ENCODE assay signal across 25 mouse cellular contexts in genomic region chr9:92226795-92227194, GRCm38 (mm10). TPM values are rescaled to one million over a fixed set of nuclear protein-coding genes. Genes with fewer than 3 reads are reported as not detected.
"Had no signal": no experiment of that assay in that cellular context is flagged by ENCODE, and none has a peak within 500 bp of the region (broad histone marks: within the 10 kb centered on the region; RNA-seq: fewer than 3 reads in every experiment).

No protein-coding gene starts in this region.

- H3K27ac ChIP-seq: liver, embryonic 15.5 days; midbrain, embryonic 10.5 days; midbrain, embryonic 12.5 days; neural tube, embryonic 13.5 days; neural tube, embryonic 15.5 days had no signal

- H3K4me1 ChIP-seq: midbrain, embryonic 10.5 days; midbrain, embryonic 12.5 days; neural tube, embryonic 13.5 days; neural tube, embryonic 15.5 days had no signal

- H3K36me3 ChIP-seq: liver, embryonic 15.5 days; midbrain, embryonic 10.5 days; midbrain, embryonic 12.5 days; neural tube, embryonic 13.5 days; neural tube, embryonic 15.5 days had no signal

- ATAC-seq: midbrain, embryonic 16.5 days had no signal

- H3K27me3 ChIP-seq: liver, embryonic 15.5 days; megakaryocyte, embryonic 14.5 days; midbrain, embryonic 12.5 days; neural tube, embryonic 13.5 days; neural tube, embryonic 15.5 days had no signal

- H3K9ac ChIP-seq: liver, embryonic 15.5 days; lung, embryonic 14.5 days; midbrain, embryonic 12.5 days; neural tube, embryonic 13.5 days; neural tube, embryonic 15.5 days had no signal

- DNase-seq: lung, adult 18-20 months; lung, embryonic 14.5 days; lung, postnatal 10 days; lung, postnatal 4 days; midbrain, embryonic 14.5 days; retina, postnatal 1 day; right cerebral cortex, adult 18-20 months; right cerebral cortex, postnatal 25 days; right cerebral cortex, postnatal 4 days; spleen, adult 18-20 months; thymus, adult 18-20 months; thymus, postnatal 14 days; thymus, postnatal 36 days had no signal

- H3K4me3 ChIP-seq: liver, embryonic 15.5 days; megakaryocyte, embryonic 14.5 days; midbrain, embryonic 10.5 days; midbrain, embryonic 12.5 days; myocyte; neural tube, embryonic 13.5 days; neural tube, embryonic 15.5 days had no signal

- H3K9me3 ChIP-seq: liver, embryonic 15.5 days; megakaryocyte, embryonic 14.5 days; midbrain, embryonic 10.5 days; midbrain, embryonic 12.5 days; neural tube, embryonic 13.5 days; neural tube, embryonic 15.5 days had no signal

RNA-seq across cellular contexts. Expression of gene Plscr5, which starts 34.1 kb away (rescaled TPM):
- polyA plus RNA-seq: liver, embryonic 15.5 days; lung, embryonic 14.5 days; lung, embryonic 16.5 days; midbrain, embryonic 10.5 days; midbrain, embryonic 12.5 days; myocyte; neural tube, embryonic 11.5 days; small intestine, adult 2 months; thymus, postnatal 0 days had no signal

RNA-seq across cellular contexts. Expression of gene Plscr2, which starts 48.6 kb away (rescaled TPM):
- polyA plus RNA-seq: neural tube, embryonic 11.5 days had no signal
